Mouse (Mus musculus) ES-E14 (cell line): ENCODE data around the gene Slc39a13.

ENCODE experiments used
- CHD2 ChIP-seq: IDR thresholded peaks from 2 replicates; pipeline ENCODE4 v1.6.1; 2014; ENCODE audit warnings: mild to moderate bottlenecking, low read depth, low read length, inconsistent platforms
- MAFK ChIP-seq: IDR thresholded peaks from 2 replicates; pipeline ENCODE4 v1.6.1; 2014; ENCODE audit warnings: mild to moderate bottlenecking, low read depth, low read length, inconsistent platforms; ENCODE audit not compliant: insufficient read depth
- ZC3H11A ChIP-seq: IDR thresholded peaks from 2 replicates; pipeline ENCODE4 v1.6.1; 2012; ENCODE audit warnings: low read depth, mild to moderate bottlenecking, inconsistent platforms, low read length, borderline replicate concordance
- ZNF384 ChIP-seq: IDR thresholded peaks from 2 replicates; pipeline ENCODE4 v1.6.1; 2012; ENCODE audit warnings: low read depth, low read length, inconsistent platforms

GRCm38 (mm10) chr2:91116842-91117241 is 46.6 kb upstream of the Slc39a13 start:
- TF ChIP-seq ZNF384 (no peak), CHD2 (no peak), ZC3H11A (no peak), MAFK (no peak)
